Mouse (Mus musculus): ENCODE results near the gene Dnlz. TPM values are rescaled to one million over a fixed set of nuclear protein-coding genes. Genes with fewer than 3 reads are reported as not detected.
A peak's percentile ranks its signal among the peaks of the same experiment; 100 is the strongest.

Gene Dnlz
- polyA plus RNA-seq, 1 experiment from 2014 or later, result 24.7 TPM

- Histone ChIP-seq H3K4me3 (ENCODE audit: low read length) (no peak overlapping the region), H3K9ac (ENCODE audit: low read length) (no peak overlapping the region), H3K27me3 (ENCODE audit: control insufficient read depth, insufficient read depth, low read depth, low read length) (no peaks in the 10 kb centered on the region), H3K9me3 (ENCODE audit: control insufficient read depth, low read length) (no peaks in the 10 kb centered on the region), H3K36me3 (ENCODE audit: control insufficient read depth, insufficient read depth, low read length) (peaks cover 26% of the 10 kb centered on the region), H3K4me1 (replicated peaks; ENCODE audit: control insufficient read depth, insufficient read depth, low read length) (no peaks in the 10 kb centered on the region), H3K27ac (ENCODE audit: low read length) (no peak overlapping the region), H3K4me2 (ENCODE audit: low read depth, low read length) (no peak overlapping the region)
- ATAC-seq (ENCODE audit: low read depth), result no peak
- WGBS, result 95% methylated on average over 4 of the region's 4 CpGs
These were observed 21.8 kb downstream of the Dnlz start for GRCm38 (mm10) chr2:26330056-26330468.

- H3K4me3 ChIP-seq (ENCODE audit: low read length), result no peak overlapping the region
- H3K4me2 ChIP-seq (ENCODE audit: low read depth, low read length), result no peak overlapping the region
- 71% methylated on average over 8 of the region's 8 CpGs for WGBS
- no peak for ATAC-seq (ENCODE audit: low read depth)
- no peak overlapping the region for H3K9ac ChIP-seq (ENCODE audit: low read length)
- H3K27ac ChIP-seq (ENCODE audit: low read length), result no peak overlapping the region
- no peaks in the 10 kb centered on the region for H3K4me1 ChIP-seq (replicated peaks; ENCODE audit: control insufficient read depth, insufficient read depth, low read length)
- H3K36me3 ChIP-seq (ENCODE audit: control insufficient read depth, insufficient read depth, low read length), result peaks cover 32% of the 10 kb centered on the region
- H3K9me3 ChIP-seq (ENCODE audit: control insufficient read depth, low read length), result no peaks in the 10 kb centered on the region
- no peaks in the 10 kb centered on the region for H3K27me3 ChIP-seq (ENCODE audit: control insufficient read depth, insufficient read depth, low read depth, low read length)
These were observed 22.5 kb downstream of the Dnlz start for GRCm38 (mm10) chr2:26329402-26329801.

GRCm38 (mm10) chr2:26327852-26328251, 24.1 kb downstream of the Dnlz start:
- Histone ChIP-seq H3K4me3 (ENCODE audit: low read length) (no peak overlapping the region), H3K27me3 (ENCODE audit: control insufficient read depth, insufficient read depth, low read depth, low read length) (no peaks in the 10 kb centered on the region), H3K9me3 (ENCODE audit: control insufficient read depth, low read length) (no peaks in the 10 kb centered on the region), H3K9ac (ENCODE audit: low read length) (no peak overlapping the region), H3K27ac (ENCODE audit: low read length) (no peak overlapping the region), H3K4me1 (replicated peaks; ENCODE audit: control insufficient read depth, insufficient read depth, low read length) (no peaks in the 10 kb centered on the region), H3K36me3 (ENCODE audit: control insufficient read depth, insufficient read depth, low read length) (peaks cover 45% of the 10 kb centered on the region), H3K4me2 (ENCODE audit: low read depth, low read length) (no peak overlapping the region)
- ATAC-seq (ENCODE audit: low read depth), result no peak
- WGBS, result 84% methylated on average over 4 of the region's 4 CpGs

GRCm38 (mm10) chr2:26325386-26326181, 26.3 kb downstream of the Dnlz start:
- no peaks in the 10 kb centered on the region for H3K4me1 ChIP-seq (replicated peaks; ENCODE audit: control insufficient read depth, insufficient read depth, low read length)
- peak; percentile 84 for ATAC-seq (ENCODE audit: low read depth)
- H3K27ac ChIP-seq (ENCODE audit: low read length), result no peak overlapping the region
- no peak overlapping the region for H3K4me2 ChIP-seq (ENCODE audit: low read depth, low read length)
- no peak overlapping the region for H3K9ac ChIP-seq (ENCODE audit: low read length)
- H3K36me3 ChIP-seq (ENCODE audit: control insufficient read depth, insufficient read depth, low read length), result peaks cover 42% of the 10 kb centered on the region
- no peaks in the 10 kb centered on the region for H3K9me3 ChIP-seq (ENCODE audit: control insufficient read depth, low read length)
- WGBS, result 65% methylated on average over 15 of the region's 15 CpGs
- no peak overlapping the region for H3K4me3 ChIP-seq (ENCODE audit: low read length)
- no peaks in the 10 kb centered on the region for H3K27me3 ChIP-seq (ENCODE audit: control insufficient read depth, insufficient read depth, low read depth, low read length)

- WGBS, result 79% methylated on average over 2 of the region's 2 CpGs
- Histone ChIP-seq H3K4me1 (replicated peaks; ENCODE audit: control insufficient read depth, insufficient read depth, low read length) (peaks cover 3% of the 10 kb centered on the region; the same call in 1 of the 2 replicates), H3K27me3 (ENCODE audit: control insufficient read depth, insufficient read depth, low read depth, low read length) (no peaks in the 10 kb centered on the region), H3K4me2 (ENCODE audit: low read depth, low read length) (no peak overlapping the region), H3K9me3 (ENCODE audit: control insufficient read depth, low read length) (no peaks in the 10 kb centered on the region), H3K9ac (ENCODE audit: low read length) (no peak overlapping the region), H3K36me3 (ENCODE audit: control insufficient read depth, insufficient read depth, low read length) (peaks cover 42% of the 10 kb centered on the region), H3K27ac (ENCODE audit: low read length) (no peak overlapping the region), H3K4me3 (ENCODE audit: low read length) (no peak overlapping the region)
- ATAC-seq (ENCODE audit: low read depth), result no peak
These were observed 27.0 kb downstream of the Dnlz start for GRCm38 (mm10) chr2:26324917-26325316.

GRCm38 (mm10) chr2:26323589-26324325, 28.2 kb downstream of the Dnlz start:
- H3K27me3 ChIP-seq (ENCODE audit: control insufficient read depth, insufficient read depth, low read depth, low read length), result no peaks in the 10 kb centered on the region
- peaks cover 9% of the 10 kb centered on the region; the same call in 1 of the 2 replicates for H3K4me1 ChIP-seq (replicated peaks; ENCODE audit: control insufficient read depth, insufficient read depth, low read length)
- ATAC-seq (ENCODE audit: low read depth), result no peak
- H3K4me3 ChIP-seq (ENCODE audit: low read length), result no peak overlapping the region
- no peak overlapping the region for H3K4me2 ChIP-seq (ENCODE audit: low read depth, low read length)
- no peaks in the 10 kb centered on the region for H3K9me3 ChIP-seq (ENCODE audit: control insufficient read depth, low read length)
- peaks cover 42% of the 10 kb centered on the region for H3K36me3 ChIP-seq (ENCODE audit: control insufficient read depth, insufficient read depth, low read length)
- no peak overlapping the region for H3K9ac ChIP-seq (ENCODE audit: low read length)
- no peak overlapping the region for H3K27ac ChIP-seq (ENCODE audit: low read length)
- 82% methylated on average over 13 of the region's 13 CpGs for WGBS

GRCm38 (mm10) chr2:26320245-26321185, 31.4 kb downstream of the Dnlz start:
- ATAC-seq (ENCODE audit: low read depth), result no peak
- Histone ChIP-seq H3K9ac (ENCODE audit: low read length) (no peak overlapping the region), H3K4me2 (ENCODE audit: low read depth, low read length) (no peak overlapping the region), H3K9me3 (ENCODE audit: control insufficient read depth, low read length) (no peaks in the 10 kb centered on the region), H3K27ac (ENCODE audit: low read length) (no peak overlapping the region), H3K36me3 (ENCODE audit: control insufficient read depth, insufficient read depth, low read length) (peaks cover 23% of the 10 kb centered on the region), H3K4me1 (replicated peaks; ENCODE audit: control insufficient read depth, insufficient read depth, low read length) (peaks cover 34% of the 10 kb centered on the region), H3K4me3 (ENCODE audit: low read length) (no peak overlapping the region), H3K27me3 (ENCODE audit: control insufficient read depth, insufficient read depth, low read depth, low read length) (no peaks in the 10 kb centered on the region)
- WGBS, result 82% methylated on average over 14 of the region's 14 CpGs

- WGBS, result 84% methylated on average over 13 of the region's 13 CpGs
- no peak for ATAC-seq (ENCODE audit: low read depth)
These were observed 32.2 kb downstream of the Dnlz start for GRCm38 (mm10) chr2:26319519-26320244.

More at GRCm38 (mm10) chr2:26319519-26320244, 32.2 kb downstream of the Dnlz start:
- H3K27ac ChIP-seq (ENCODE audit: low read length), result no peak overlapping the region
- no peaks in the 10 kb centered on the region for H3K27me3 ChIP-seq (ENCODE audit: control insufficient read depth, insufficient read depth, low read depth, low read length)
- no peak overlapping the region for H3K4me3 ChIP-seq (ENCODE audit: low read length)
- peaks cover 39% of the 10 kb centered on the region for H3K4me1 ChIP-seq (replicated peaks; ENCODE audit: control insufficient read depth, insufficient read depth, low read length)
- H3K4me2 ChIP-seq (ENCODE audit: low read depth, low read length), result no peak overlapping the region
- no peaks in the 10 kb centered on the region for H3K9me3 ChIP-seq (ENCODE audit: control insufficient read depth, low read length)
- H3K9ac ChIP-seq (ENCODE audit: low read length), result no peak overlapping the region
- peaks cover 16% of the 10 kb centered on the region for H3K36me3 ChIP-seq (ENCODE audit: control insufficient read depth, insufficient read depth, low read length)
